Mouse (Mus musculus) MEL (cell line): ENCODE data around the gene Xpnpep3. TPM values are rescaled to one million over a fixed set of nuclear protein-coding genes. Genes with fewer than 3 reads are reported as not detected.

Source experiments
- DNase-seq: peaks from one replicate; pipeline ENCODE4 v3.0.0; 2011; ENCODE audit warnings: low read depth, low spot score
- H3K27ac ChIP-seq: 2 replicates; pipeline ENCODE4 v1.5.1; 2012; ENCODE audit warnings: low read depth, mild to moderate bottlenecking, control low read depth, low read length, moderate library complexity; ENCODE audit not compliant: control insufficient read depth
- H3K27me3 ChIP-seq, 2 experiments: fragments of 150-350 bp in 1 of 2; sonication (generic) in 1 of 2; 2 replicates each; pipeline ENCODE4 v1.6.1; 2012; ENCODE audit warnings: low read length in 2 of 2, mild to moderate bottlenecking in 2 of 2, improper control_type of control experiment in 1 of 2, moderate library complexity in 1 of 2; ENCODE audit not compliant: insufficient read depth in 2 of 2, control insufficient read depth in 1 of 2
- H3K36me3 ChIP-seq, 2 experiments: 2 replicates each; pipeline ENCODE4 v1.6.1; 2012 to 2014; ENCODE audit warnings: low read length in 2 of 2, improper control_type of control experiment in 1 of 2, inconsistent platforms in 1 of 2, mild to moderate bottlenecking in 1 of 2; ENCODE audit not compliant: insufficient read depth in 2 of 2, control insufficient read depth in 1 of 2
- H3K4me1 ChIP-seq, 2 experiments: fragments of 150-350 bp in 1 of 2; sonication (generic) in 1 of 2; 2 replicates each; pipeline ENCODE4 v1.6.1; 2012; ENCODE audit warnings: low read length in 2 of 2, improper control_type of control experiment in 1 of 2, mild to moderate bottlenecking in 1 of 2; ENCODE audit not compliant: insufficient read depth in 2 of 2, control insufficient read depth in 1 of 2
- H3K4me3 ChIP-seq, 2 experiments: fragments of 150-350 bp in 1 of 2; sonication (generic) in 1 of 2; 2 replicates each; pipeline ENCODE4 v1.5.1; 2012; ENCODE audit warnings: low read depth in 2 of 2, low read length in 2 of 2, mild to moderate bottlenecking in 2 of 2, moderate library complexity in 2 of 2, control low read depth in 1 of 2, improper control_type of control experiment in 1 of 2; ENCODE audit not compliant: control insufficient read depth in 1 of 2, insufficient read depth in 1 of 2
- H3K79me2 ChIP-seq: 2 replicates; pipeline ENCODE4 v1.6.1; 2012; ENCODE audit warnings: mild to moderate bottlenecking, low read length, moderate library complexity; ENCODE audit not compliant: control insufficient read depth, poor library complexity, insufficient read depth
- H3K9ac ChIP-seq: 2 replicates; pipeline ENCODE4 v1.6.1; 2012; ENCODE audit warnings: low read depth, mild to moderate bottlenecking, control low read depth, low read length, moderate library complexity; ENCODE audit not compliant: control insufficient read depth, poor library complexity, severe bottlenecking
- H3K9me3 ChIP-seq: fragments of 150-350 bp; sonication (generic); replicated peaks from 2 replicates; pipeline ENCODE4 v1.6.1; 2012; ENCODE audit warnings: mild to moderate bottlenecking, low read length, improper control_type of control experiment, moderate library complexity; ENCODE audit not compliant: insufficient read depth
- BHLHE40 ChIP-seq: IDR thresholded peaks from 2 replicates; pipeline ENCODE4 v1.6.1; 2012; ENCODE audit warnings: low read depth, mild to moderate bottlenecking, inconsistent platforms, low read length, improper control_type of control experiment, borderline replicate concordance
- CHD1 ChIP-seq: IDR thresholded peaks from 2 replicates; pipeline ENCODE4 v1.6.1; 2012; ENCODE audit warnings: low read depth, mild to moderate bottlenecking, inconsistent platforms, low read length, improper control_type of control experiment
- CHD2 ChIP-seq: IDR thresholded peaks from 2 replicates; pipeline ENCODE4 v1.6.1; 2011; ENCODE audit warnings: low read length, improper control_type of control experiment
- CTCF ChIP-seq, 3 experiments: IDR thresholded peaks in 2 of 3; conservative IDR thresholded peaks in 1 of 3; 2 replicates each; pipeline ENCODE4 v1.5.1; 2011 to 2012; ENCODE audit warnings: low read length in 3 of 3, low read depth in 2 of 3, mild to moderate bottlenecking in 2 of 3, improper control_type of control experiment in 1 of 3, inconsistent platforms in 1 of 3, mixed read lengths in 1 of 3, moderate library complexity in 1 of 3; ENCODE audit not compliant: control insufficient read depth in 1 of 3, insufficient read depth in 1 of 3, poor library complexity in 1 of 3, severe bottlenecking in 1 of 3
- E2F4 ChIP-seq: IDR thresholded peaks from 2 replicates; pipeline ENCODE4 v1.6.1; 2011; ENCODE audit warnings: low read depth, low read length, improper control_type of control experiment, borderline replicate concordance
- ELF1 ChIP-seq: IDR thresholded peaks from 2 replicates; pipeline ENCODE4 v1.6.1; 2014; ENCODE audit warnings: low read depth, mild to moderate bottlenecking, inconsistent platforms, low read length, improper control_type of control experiment, moderate library complexity
- ETS1 ChIP-seq: IDR thresholded peaks from 2 replicates; pipeline ENCODE4 v1.6.1; 2012; ENCODE audit warnings: low read depth, mild to moderate bottlenecking, inconsistent platforms, low read length, improper control_type of control experiment, moderate library complexity
- HCFC1 ChIP-seq: IDR thresholded peaks from 2 replicates; pipeline ENCODE4 v1.6.1; 2012; ENCODE audit warnings: low read depth, mild to moderate bottlenecking, inconsistent platforms, low read length, improper control_type of control experiment, moderate library complexity
- JUND ChIP-seq: IDR thresholded peaks from 2 replicates; pipeline ENCODE4 v1.6.1; 2011; ENCODE audit warnings: low read depth, mild to moderate bottlenecking, improper control_type of control experiment, low read length
- KAT2A ChIP-seq: conservative IDR thresholded peaks from 2 replicates; pipeline ENCODE4 v1.6.1; 2012; ENCODE audit warnings: low read depth, low read length, improper control_type of control experiment, inconsistent platforms
- MAFK ChIP-seq: IDR thresholded peaks from 2 replicates; pipeline ENCODE4 v1.6.1; 2011; ENCODE audit warnings: low read depth, mild to moderate bottlenecking, low read length, improper control_type of control experiment, borderline replicate concordance
- MAX ChIP-seq: IDR thresholded peaks from 2 replicates; pipeline ENCODE4 v1.6.1; 2011; ENCODE audit warnings: low read length, improper control_type of control experiment
- MEF2A ChIP-seq: IDR thresholded peaks from 2 replicates; pipeline ENCODE4 v1.6.1; 2014; ENCODE audit warnings: low read depth, mild to moderate bottlenecking, inconsistent platforms, low read length, improper control_type of control experiment; ENCODE audit not compliant: poor library complexity, insufficient replicate concordance, severe bottlenecking; ENCODE audit errors: extremely low read depth
- MXI1 ChIP-seq: IDR thresholded peaks from 2 replicates; pipeline ENCODE4 v1.6.1; 2011; ENCODE audit warnings: mild to moderate bottlenecking, low read depth, low read length, improper control_type of control experiment
- MYB ChIP-seq: IDR thresholded peaks from 2 replicates; pipeline ENCODE4 v1.6.1; 2011; ENCODE audit warnings: mild to moderate bottlenecking, low read depth, low read length, improper control_type of control experiment
- MYC ChIP-seq: IDR thresholded peaks from 2 replicates; pipeline ENCODE4 v1.6.1; 2011; ENCODE audit warnings: low read depth, mild to moderate bottlenecking, low read length, improper control_type of control experiment, moderate library complexity
- NELFE ChIP-seq: IDR thresholded peaks from 2 replicates; pipeline ENCODE4 v1.6.1; 2011; ENCODE audit warnings: low read depth, low read length, improper control_type of control experiment
- NRF1 ChIP-seq: IDR thresholded peaks from 2 replicates; pipeline ENCODE4 v1.6.1; 2014; ENCODE audit warnings: low read depth, mild to moderate bottlenecking, inconsistent platforms, low read length, improper control_type of control experiment, moderate library complexity; ENCODE audit not compliant: poor library complexity, insufficient read depth, severe bottlenecking
- POLR2A ChIP-seq, 2 experiments: IDR thresholded peaks; 2 replicates each; pipeline ENCODE4 v1.6.1; 2011 to 2012; ENCODE audit warnings: low read length in 2 of 2, mild to moderate bottlenecking in 2 of 2, control low read depth in 1 of 2, improper control_type of control experiment in 1 of 2, low read depth in 1 of 2, moderate library complexity in 1 of 2; ENCODE audit not compliant: control insufficient read depth in 1 of 2, insufficient read depth in 1 of 2, poor library complexity in 1 of 2
- POLR2AphosphoS2 ChIP-seq: IDR thresholded peaks from 2 replicates; pipeline ENCODE4 v1.6.1; 2011; ENCODE audit warnings: low read length, improper control_type of control experiment
- RAD21 ChIP-seq: IDR thresholded peaks from 2 replicates; pipeline ENCODE4 v1.6.1; 2011; ENCODE audit warnings: mild to moderate bottlenecking, low read depth, low read length, improper control_type of control experiment
- RCOR1 ChIP-seq: IDR thresholded peaks from 2 replicates; pipeline ENCODE4 v1.6.1; 2012; ENCODE audit warnings: low read depth, mild to moderate bottlenecking, inconsistent platforms, low read length, improper control_type of control experiment
- SIN3A ChIP-seq: IDR thresholded peaks from 2 replicates; pipeline ENCODE4 v1.6.1; 2012; ENCODE audit warnings: low read length, improper control_type of control experiment, inconsistent platforms
- TAL1 ChIP-seq: IDR thresholded peaks from 2 replicates; pipeline ENCODE4 v1.6.1; 2012; ENCODE audit warnings: mild to moderate bottlenecking, inconsistent platforms, low read length, moderate library complexity, mixed read lengths
- TBP ChIP-seq: IDR thresholded peaks from 2 replicates; pipeline ENCODE4 v1.8.0; 2011; ENCODE audit warnings: low read depth, low read length, improper control_type of control experiment
- TCF12 ChIP-seq: IDR thresholded peaks from 2 replicates; pipeline ENCODE4 v1.6.1; 2014; ENCODE audit warnings: low read depth, mild to moderate bottlenecking, inconsistent platforms, low read length, improper control_type of control experiment, moderate library complexity
- USF1 ChIP-seq: IDR thresholded peaks from 2 replicates; pipeline ENCODE4 v1.6.1; 2014; ENCODE audit warnings: low read depth, mild to moderate bottlenecking, inconsistent platforms, low read length, improper control_type of control experiment, moderate library complexity
- USF2 ChIP-seq, 2 experiments: IDR thresholded peaks; 2 replicates each; pipeline ENCODE4 v1.6.1; 2011 to 2012; ENCODE audit warnings: improper control_type of control experiment in 2 of 2, low read length in 2 of 2, borderline replicate concordance in 1 of 2, inconsistent platforms in 1 of 2, low read depth in 1 of 2, mild to moderate bottlenecking in 1 of 2; ENCODE audit not compliant: insufficient read depth in 1 of 2
- ZC3H11A ChIP-seq: IDR thresholded peaks from 2 replicates; pipeline ENCODE4 v1.6.1; 2012; ENCODE audit warnings: low read depth, mild to moderate bottlenecking, inconsistent platforms, low read length, improper control_type of control experiment
- ZKSCAN1 ChIP-seq: IDR thresholded peaks from 2 replicates; pipeline ENCODE4 v1.6.1; 2012; ENCODE audit warnings: low read depth, mild to moderate bottlenecking, inconsistent platforms, low read length, improper control_type of control experiment, moderate library complexity
- ZMIZ1 ChIP-seq: IDR thresholded peaks from 2 replicates; pipeline ENCODE4 v1.6.1; 2012; ENCODE audit warnings: low read depth, mild to moderate bottlenecking, inconsistent platforms, low read length, improper control_type of control experiment, moderate library complexity
- polyA plus RNA-seq, 2 experiments: library from polyadenylated mRNA; stranded (reverse) in 1 of 2; unstranded in 1 of 2; fragments of >175 nt in 1 of 2; fragments of >200 nt in 1 of 2; gene quantifications; 2 replicates each; pipeline versions ENCODE4 v1.2.1 to v1.2.4; 2012; ENCODE audit warnings: low replicate concordance in 2 of 2, low read depth in 1 of 2; ENCODE audit not compliant: insufficient read length in 2 of 2, insufficient read depth in 1 of 2, missing spikeins in 1 of 2
- total RNA-seq: library from RNA; depleted of rRNA; stranded (reverse); fragments of 300-350 nt; gene quantifications from 2 replicates; pipeline ENCODE4 v1.2.3, GENCODE M21; 2012

Gene Xpnpep3
- total and polyA plus RNA-seq, 3 experiments: 10.2 to 88.4 (median 13.1) TPM

DNA sequence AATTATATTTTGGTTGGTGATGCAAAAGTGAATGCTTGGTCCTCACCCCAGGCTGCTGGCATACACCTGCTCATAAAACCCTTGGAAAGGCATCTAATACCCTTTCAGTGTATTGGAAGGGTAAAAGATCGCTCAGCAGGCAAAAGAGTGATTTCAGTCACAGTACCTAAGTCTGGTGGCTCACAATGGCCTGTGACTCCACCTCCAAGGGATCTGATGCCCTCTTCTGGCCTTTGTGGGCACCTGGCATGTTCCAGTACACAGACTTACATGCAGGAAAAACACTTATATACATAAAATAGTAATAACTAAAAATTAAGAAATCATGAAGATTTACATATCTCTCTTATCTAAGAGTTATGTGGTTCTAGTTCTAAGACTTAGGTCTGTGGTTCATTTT is 47.3 kb upstream of the Xpnpep3 start:
- Histone ChIP-seq H3K27ac (no peak overlapping the region), H3K4me1 (no peaks in the 10 kb centered on the region), H3K9me3 (no peaks in the 10 kb centered on the region), H3K79me2 (no peaks in the 10 kb centered on the region), H3K9ac (no peak overlapping the region), H3K27me3 (no peaks in the 10 kb centered on the region), H3K36me3 (no peaks in the 10 kb centered on the region), H3K4me3 (no peak overlapping the region)
- DNase-seq: peak; percentile 19
- TF ChIP-seq USF1 (no peak), ZKSCAN1 (no peak), CTCF (IDR thresholded peaks at IDR 0.05 in 2 of 3, conservative IDR thresholded peaks at IDR 0.05 in 1 of 3; ENCODE audit: control insufficient read depth in 1 of 3, insufficient read depth in 1 of 3, low read depth in 2 of 3, low read length in 3 of 3, poor library complexity in 1 of 3, severe bottlenecking in 1 of 3) (peak in 2 of 3 experiments; percentile 22 to 24; a peak in 1 of 6 replicates)

DNA sequence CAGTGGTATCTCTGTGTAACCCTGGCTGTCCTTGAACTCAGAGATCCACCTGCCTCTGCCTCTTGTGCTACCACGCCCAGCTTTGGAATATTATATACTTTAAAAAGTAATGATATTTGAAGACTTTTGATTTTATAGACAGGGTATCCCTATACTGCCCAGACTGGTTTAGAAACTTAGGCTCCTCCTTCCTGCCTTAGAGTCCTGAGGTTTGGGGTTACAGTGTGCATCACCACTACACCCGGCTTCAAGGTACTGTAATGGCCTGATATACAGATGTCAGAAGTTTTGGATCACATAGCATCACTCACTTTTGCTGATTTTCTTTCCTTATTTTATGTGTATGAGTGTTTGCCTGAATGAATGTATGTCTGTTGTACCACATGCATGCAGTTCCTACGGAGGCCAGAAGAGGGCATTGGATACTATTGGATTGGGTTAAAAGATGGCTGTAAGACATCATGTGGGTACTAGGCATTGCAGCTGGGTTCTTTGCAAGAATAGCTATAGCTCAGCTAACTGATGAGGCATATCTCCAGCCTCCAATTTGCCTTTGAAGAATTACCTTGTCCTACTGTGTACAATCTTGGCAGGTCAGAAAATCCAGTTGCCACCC is 44.7 kb upstream of the Xpnpep3 start:
- Histone ChIP-seq H3K27ac (no peak overlapping the region), H3K9me3 (no peaks in the 10 kb centered on the region), H3K9ac (no peak overlapping the region), H3K36me3 (peaks cover 0 to 5% of the 10 kb centered on the region in 2 experiments; a peak in 2 of 4 replicates), H3K79me2 (peaks cover 5% of the 10 kb centered on the region), H3K4me3 (no peak overlapping the region), H3K27me3 (no peaks in the 10 kb centered on the region), H3K4me1 (peaks cover 2 to 5% of the 10 kb centered on the region in 2 experiments; a peak in 2 of 4 replicates)
- DNase-seq: peak; percentile 84
- TF ChIP-seq RCOR1 (no peak), MAFK (no peak), SIN3A (no peak; the same call in 1 of the 2 replicates), RAD21 (peak; percentile 53), E2F4 (no peak), ZKSCAN1 (no peak), TAL1 (no peak), CHD2 (no peak), MYB (no peak), JUND (no peak), CTCF (IDR thresholded peaks at IDR 0.05 in 2 of 3, conservative IDR thresholded peaks at IDR 0.05 in 1 of 3; ENCODE audit: control insufficient read depth in 1 of 3, insufficient read depth in 1 of 3, low read depth in 2 of 3, low read length in 3 of 3, poor library complexity in 1 of 3, severe bottlenecking in 1 of 3) (peak; percentile 31 to 96 (median 71)), ZC3H11A (peak; percentile 34; the same call in 1 of the 2 replicates), NRF1 (no peak), TBP (no peak), POLR2AphosphoS2 (no peak), POLR2A (IDR thresholded peaks at IDR 0.05; ENCODE audit: control insufficient read depth in 1 of 2, insufficient read depth in 1 of 2, low read depth in 1 of 2, low read length in 2 of 2, poor library complexity in 1 of 2) (no peak), KAT2A (no peak), MAX (peak; percentile 22; the same call in 1 of the 2 replicates), TCF12 (no peak), ZMIZ1 (no peak), MXI1 (no peak), MYC (0 out of 2 replicates have a peak, but pooled peaks have one; percentile 39), MEF2A (no peak), BHLHE40 (no peak), USF2 (IDR thresholded peaks at IDR 0.05; ENCODE audit: borderline replicate concordance in 1 of 2, insufficient read depth in 1 of 2, low read depth in 1 of 2, low read length in 2 of 2) (no peak), CHD1 (no peak), ETS1 (no peak), ELF1 (no peak), NELFE (no peak), HCFC1 (0 out of 2 replicates have a peak, but pooled peaks have one; percentile 41)
